Comparison of ENCODE assay signal across 8 mouse cellular contexts in the genomic region with DNA sequence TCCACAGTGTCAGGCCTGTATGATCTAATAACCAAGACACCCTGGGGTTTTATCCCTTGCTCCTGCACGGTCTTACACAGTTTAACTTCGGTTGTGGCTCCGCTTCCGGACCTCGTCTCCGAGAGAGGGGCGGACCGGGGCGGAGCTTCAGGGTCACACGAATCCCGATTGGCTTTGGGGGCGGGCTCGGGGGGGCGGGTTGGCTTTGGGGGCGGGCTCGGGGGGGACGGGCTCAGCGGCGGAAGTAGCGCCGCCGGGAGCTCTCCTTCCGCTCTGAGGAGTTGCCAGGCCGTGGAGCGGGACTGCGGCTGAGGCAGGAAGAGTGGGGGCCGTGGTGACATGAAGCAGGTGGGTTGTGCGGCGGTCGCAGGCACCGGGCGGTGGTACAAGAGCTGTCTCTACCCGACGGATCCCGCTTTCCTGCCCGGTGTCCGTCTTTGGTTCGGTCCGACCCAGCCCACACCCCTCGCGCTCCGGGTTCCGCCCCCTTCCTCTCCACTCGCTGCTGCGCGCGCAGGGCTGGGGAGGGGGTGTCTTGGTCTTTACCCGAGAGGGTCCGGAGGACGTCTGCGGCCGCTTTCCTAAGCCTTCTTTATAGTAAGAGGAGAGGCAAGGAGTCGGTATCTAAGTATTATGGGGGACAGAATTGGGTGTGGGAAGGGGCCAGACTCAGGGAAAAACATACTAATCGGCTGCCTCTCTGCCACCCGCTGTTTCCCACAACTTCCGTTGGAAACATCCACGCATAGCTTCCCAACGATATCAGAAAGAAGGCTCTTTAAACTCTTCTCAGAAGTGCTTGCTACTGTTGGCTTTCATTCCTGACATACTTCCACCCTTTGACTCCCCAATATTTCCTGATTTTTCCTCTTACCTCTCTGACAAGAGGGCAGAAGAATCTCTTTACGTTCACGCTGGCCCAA. TPM values are rescaled to one million over a fixed set of nuclear protein-coding genes. Genes with fewer than 3 reads are reported as not detected.
DNase-seq lines count a peak whose midpoint lies in the region; ATAC-seq and TF ChIP-seq lines count a peak whose summit lies in the region.

Gene Stard3 (plus strand): TSS at position 208 of the 923 bp plus-strand sequence.

- no peaks in the 10 kb centered on the region for H3K36me3 ChIP-seq in hindbrain, embryonic 11.5 days (ENCODE audit: control insufficient read depth, insufficient read depth, low read length)

- WGBS in hindbrain, embryonic 11.5 days, result under 1% methylated on average over 53 of the region's 60 CpGs

- no peaks in the 10 kb centered on the region for H3K9me3 ChIP-seq in hindbrain, embryonic 11.5 days (ENCODE audit: control insufficient read depth, low read length)

- TF ChIP-seq CTCF in Patski (IDR thresholded peaks at IDR 0.05), result no peak

- H3K4me1 ChIP-seq in hindbrain, embryonic 11.5 days (replicated peaks; ENCODE audit: control insufficient read depth, insufficient read depth, low read length), result peaks cover 24% of the 10 kb centered on the region

- H3K27ac ChIP-seq in hindbrain, embryonic 11.5 days (ENCODE audit: low read depth, low read length), result peak within 1 kb of the TSS; percentile 65

- no peak for DNase-seq in Patski (ENCODE audit: low read depth, low spot score)
- peak; percentile 87 for DNase-seq in cerebellum, adult 9-10 months
- DNase-seq in hindbrain, embryonic 11.5 days (ENCODE audit: low spot score), result peak; percentile 92
- peak; percentile 83 to 84 for DNase-seq in layer of hippocampus, postnatal 14 days (ENCODE audit: low spot score in 2 of 2)
- peak; percentile 97 for DNase-seq in lung, postnatal 36 days
- DNase-seq in retina, embryonic 14.5 days (ENCODE audit: low spot score), result peak; percentile 90
- DNase-seq in thymus, postnatal 36 days, result peak; percentile 92 to 95

- peak within 1 kb of the TSS; percentile 65 for H3K4me2 ChIP-seq in hindbrain, embryonic 11.5 days (replicated peaks; ENCODE audit: low read depth, low read length)

- POLR2A ChIA-PET in Patski (lab: Charles Lee), result interaction anchor here (0.9 to 1.8 kb wide), 5 partner anchors 9 to 16 kb away, joined by 3 to 10 read pairs (median 5); partner anchors contain the start of gene Ppp1r1b

- in situ Hi-C loops in Patski (cut with MboI; ENCODE audit: low pct_unique_long_range_greater_than_20kb), result no loop called here

- H3K9ac ChIP-seq in hindbrain, embryonic 11.5 days (ENCODE audit: low read depth, low read length), result peak within 1 kb of the TSS; percentile 17

- CTCF ChIA-PET in Patski (lab: Charles Lee), result interaction anchor here (0.6 to 7.2 kb wide), 3 partner anchors 14 to 25 kb away, joined by 3 to 75 read pairs (median 5); partner anchors contain the start of gene Tcap

- no peaks in the 10 kb centered on the region for H3K27me3 ChIP-seq in Patski
- H3K27me3 ChIP-seq in hindbrain, embryonic 11.5 days (ENCODE audit: control insufficient read depth, insufficient read depth, low read length), result peaks cover 5% of the 10 kb centered on the region

- peak within 1 kb of the TSS; percentile 58 for H3K4me3 ChIP-seq in hindbrain, embryonic 11.5 days (ENCODE audit: low read depth, low read length)

- ATAC-seq in Patski, result peak; percentile 47
- ATAC-seq in frontal cortex, adult (ENCODE audit: low TSS enrichment), result peak; percentile 41
- peak; percentile 84 for ATAC-seq in hindbrain, embryonic 11.5 days (ENCODE audit: low FRiP score)

RNA-seq across cellular contexts. Expression of gene Stard3, which starts in this region (rescaled TPM):
- 46.3 TPM for polyA plus RNA-seq in Patski (2021)
- polyA plus RNA-seq in hindbrain, embryonic 11.5 days (2014; fragmentation: Nextera tagmentation; extraction: Ambion mirVana), result 40.1 and 43.2 TPM in 2 replicates
- total RNA-seq in layer of hippocampus, postnatal 14 days (2021), result 10 to 100 TPM; 22.6 to 24.8 TPM
